Mouse (Mus musculus) kidney, embryonic 16.5 days (tissue): ENCODE measurements around the gene Lrmda. TPM values are rescaled to one million over a fixed set of nuclear protein-coding genes. Genes with fewer than 3 reads are reported as not detected.

Source experiments
- ATAC-seq: fragments of 200-750 bp; cut with Nextera tagmentation; 2 replicates; pipeline ENCODE4 v1.8.0; 2017; ENCODE audit warnings: moderate TSS enrichment; ENCODE audit not compliant: low FRiP score, low TSS enrichment
- H3K27ac ChIP-seq: fragments of 300-500 bp; sonication (generic); 2 replicates; pipeline ENCODE4 v1.5.1; 2014; ENCODE audit warnings: low read length
- H3K27me3 ChIP-seq: fragments of 300-500 bp; sonication (generic); 2 replicates; pipeline ENCODE4 v1.6.1; 2014; ENCODE audit warnings: low read length, control low read depth, mixed read lengths; ENCODE audit not compliant: insufficient read depth
- H3K36me3 ChIP-seq: fragments of 300-500 bp; sonication (generic); 2 replicates; pipeline ENCODE4 v1.6.1; 2014; ENCODE audit warnings: low read length, control low read depth, mixed read lengths; ENCODE audit not compliant: insufficient read depth
- H3K4me1 ChIP-seq: fragments of 300-500 bp; sonication (generic); 2 replicates; pipeline ENCODE4 v1.6.1; 2014; ENCODE audit warnings: low read length, control low read depth, mixed read lengths; ENCODE audit not compliant: insufficient read depth
- H3K4me2 ChIP-seq: fragments of 300-500 bp; sonication (generic); replicated peaks from 2 replicates; pipeline ENCODE4 v1.6.1; 2014; ENCODE audit warnings: low read depth, low read length
- H3K4me3 ChIP-seq: fragments of 300-500 bp; sonication (generic); 2 replicates; pipeline ENCODE4 v1.5.1; 2014; ENCODE audit warnings: mild to moderate bottlenecking, low read length
- H3K9ac ChIP-seq: fragments of 300-500 bp; sonication (generic); replicated peaks from 2 replicates; pipeline ENCODE4 v1.6.1; 2014; ENCODE audit warnings: low read length
- H3K9me3 ChIP-seq: fragments of 300-500 bp; sonication (generic); 2 replicates; pipeline ENCODE4 v1.6.1; 2016; ENCODE audit warnings: low read length, control low read depth
- WGBS: fragments of 180-500 bp; shearing (Covaris S2); extraction: QIAGEN DNeasy Blood & Tissue Kit; methylation state at CpG from one replicate; pipeline ENCODE4 v1.1.7; 2014; 5-methylcytosine and 5-hydroxymethylcytosine counted together
- polyA plus RNA-seq: library from polyadenylated mRNA; unstranded; fragments of >200 nt; fragmentation: Nextera tagmentation; extraction: Ambion mirVana; gene quantifications from 2 replicates; pipeline ENCODE4 v1.2.1, GENCODE M21; 2015

Lrmda gene
- 0.45 and 0.76 TPM in 2 replicates for polyA plus RNA-seq

DNA sequence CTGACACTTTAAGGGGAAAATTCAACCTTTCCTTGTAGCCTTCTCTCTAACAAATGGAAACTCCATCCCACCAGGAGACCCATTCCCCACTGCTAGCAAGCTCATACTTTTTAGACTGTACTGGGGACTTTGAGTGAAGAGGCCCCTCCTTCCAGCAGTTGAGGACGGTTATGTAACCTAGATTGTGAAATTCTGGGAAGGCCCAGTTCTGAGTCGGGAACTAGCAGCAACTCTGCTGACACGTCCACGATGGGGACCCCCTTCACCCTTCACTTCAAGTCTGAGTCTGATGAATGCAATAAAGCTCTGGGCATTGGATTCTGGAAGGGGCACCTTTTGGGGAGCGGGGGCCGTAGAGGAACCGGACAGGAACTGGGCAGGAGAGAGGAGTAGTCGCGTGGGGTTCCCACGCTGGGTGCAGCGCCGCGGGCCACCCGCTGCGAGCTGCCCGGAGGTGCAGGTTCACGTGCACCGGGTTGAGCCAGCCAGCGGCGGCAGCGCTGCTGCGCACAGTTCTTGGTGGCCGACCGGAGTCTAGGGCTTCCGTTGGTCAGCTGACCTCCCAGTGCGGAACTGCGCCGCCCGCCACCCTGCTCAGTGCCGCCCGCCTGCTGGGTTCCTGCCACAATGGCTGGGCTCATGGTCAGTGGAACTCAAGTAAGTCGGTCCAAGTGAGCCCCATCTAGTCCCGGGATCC lies at the start of gene Lrmda:
Gene Lrmda, plus strand, starts transcription at position 461 of the 697 bp plus-strand sequence.
- Histone ChIP-seq H3K27ac (no peak within 1 kb of the TSS), H3K4me2 (peak within 1 kb of the TSS; percentile 78), H3K9ac (peak within 1 kb of the TSS; percentile 62), H3K27me3 (0 out of 2 replicates have a peak, but pooled peaks cover 4% of the 10 kb centered on the region), H3K4me1 (peaks cover 12% of the 10 kb centered on the region; the same call in 1 of the 2 replicates), H3K9me3 (no peaks in the 10 kb centered on the region), H3K36me3 (no peaks in the 10 kb centered on the region), H3K4me3 (peak within 1 kb of the TSS; percentile 41)
- 3% methylated on average over 33 of the region's 33 CpGs for WGBS
- ATAC-seq = peak; percentile 93

DNA sequence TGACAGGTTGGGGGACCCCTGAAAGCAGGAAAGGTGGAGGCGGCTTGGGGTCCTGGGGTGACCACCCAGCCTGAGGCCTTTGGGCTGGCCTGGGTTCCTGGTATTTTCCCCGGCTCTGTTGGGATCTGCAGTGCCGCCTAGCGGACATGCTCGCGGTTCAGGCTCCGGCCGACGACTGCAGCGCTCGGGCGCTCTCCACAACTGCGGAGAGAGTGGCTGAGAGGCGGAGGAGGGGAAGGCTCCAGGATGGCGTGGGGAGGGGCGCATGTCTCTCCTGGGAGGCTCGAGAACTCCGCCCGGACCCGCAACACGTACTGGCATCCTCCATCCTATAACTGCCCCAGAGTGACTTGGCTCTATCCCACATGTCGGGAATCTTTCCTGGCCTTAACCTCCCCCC lies 38.0 kb upstream of the Lrmda start:
- peak; percentile 89 for ATAC-seq
- 1% methylated on average over 22 of the region's 22 CpGs for WGBS
- peaks cover 5% of the 10 kb centered on the region; the same call in 1 of the 2 replicates for H3K4me1 ChIP-seq
- H3K36me3 ChIP-seq = peaks cover 17% of the 10 kb centered on the region
- peak overlapping the region; percentile 93 for H3K27ac ChIP-seq
- H3K4me2 ChIP-seq = peak overlapping the region; percentile 89
- peaks cover 3% of the 10 kb centered on the region; the same call in 1 of the 2 replicates for H3K9me3 ChIP-seq
- H3K9ac ChIP-seq = peak overlapping the region; percentile 40; the same call in 1 of the 2 replicates
- peak overlapping the region; percentile 23 for H3K4me3 ChIP-seq
- no peaks in the 10 kb centered on the region for H3K27me3 ChIP-seq

DNA sequence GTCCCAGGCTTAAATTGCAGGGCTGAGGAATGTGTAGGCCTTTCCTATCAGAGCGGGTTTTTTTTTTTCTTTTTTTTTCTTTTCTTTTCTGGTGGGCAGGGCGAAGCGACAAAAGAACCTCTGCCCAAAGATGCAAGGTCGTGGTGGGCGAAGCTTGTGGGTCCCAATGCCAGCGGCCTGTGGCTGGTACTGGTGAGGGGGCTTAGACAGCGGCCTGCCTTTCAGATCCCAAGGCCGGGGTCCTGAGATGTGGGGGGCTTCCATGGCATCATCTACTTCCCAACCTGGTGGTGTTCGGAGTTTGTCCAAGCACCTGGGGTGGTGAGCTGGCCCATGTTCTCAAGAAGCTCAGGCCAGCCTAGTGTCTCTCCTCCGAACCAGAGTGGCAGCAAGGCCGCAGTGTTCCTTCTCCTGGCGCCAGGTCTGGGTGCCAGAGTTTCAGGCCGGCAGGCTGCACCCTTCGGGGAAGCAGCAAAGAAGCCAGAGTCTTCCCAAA lies 37.4 kb upstream of the Lrmda start:
- no peak for ATAC-seq
- no peaks in the 10 kb centered on the region for H3K27me3 ChIP-seq
- peak overlapping the region; percentile 93 for H3K27ac ChIP-seq
- H3K36me3 ChIP-seq = peaks cover 17% of the 10 kb centered on the region
- peak overlapping the region; percentile 93 for H3K9ac ChIP-seq
- H3K4me3 ChIP-seq = peak overlapping the region; percentile 63
- H3K9me3 ChIP-seq = no peaks in the 10 kb centered on the region
- H3K4me1 ChIP-seq = peaks cover 5% of the 10 kb centered on the region; the same call in 1 of the 2 replicates
- 29% methylated on average over 14 of the region's 14 CpGs for WGBS
- peak overlapping the region; percentile 89 for H3K4me2 ChIP-seq

DNA sequence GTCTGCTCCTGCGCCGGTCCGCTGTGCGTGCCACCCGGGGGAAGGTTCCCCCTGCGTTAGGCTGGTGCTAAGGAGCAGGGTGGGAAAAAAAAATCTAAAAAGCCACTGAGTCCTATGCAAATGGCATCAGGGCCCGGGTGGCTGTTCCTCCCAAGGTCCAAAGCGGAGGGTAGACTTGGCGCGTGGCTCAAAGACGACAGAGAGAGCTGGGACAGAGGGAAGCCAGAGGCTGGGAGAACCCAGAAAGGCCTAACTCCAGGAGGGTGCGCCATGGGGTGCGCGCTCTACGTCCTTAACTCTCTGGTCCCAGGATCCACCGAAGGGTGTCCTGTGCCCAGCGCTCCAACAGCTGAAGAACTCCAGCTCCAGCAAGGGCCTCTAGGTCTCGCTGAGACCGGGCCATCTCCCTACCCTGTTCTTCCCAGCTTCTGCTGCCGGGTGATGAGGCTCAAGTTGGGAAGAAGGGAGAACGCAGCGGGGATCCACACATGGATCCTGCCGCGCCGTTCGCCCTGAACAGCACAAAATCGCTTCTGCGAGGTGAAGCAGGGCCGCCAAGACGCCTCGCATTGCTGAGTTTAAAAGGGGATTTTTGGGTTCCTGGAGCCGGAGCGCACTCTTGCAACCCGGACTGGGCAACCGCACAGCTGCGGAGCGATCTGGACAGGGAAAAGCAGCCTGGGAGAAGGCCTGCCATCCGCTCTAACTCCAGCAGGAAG lies 36.8 kb upstream of the Lrmda start:
- peaks cover 5% of the 10 kb centered on the region; the same call in 1 of the 2 replicates for H3K4me1 ChIP-seq
- H3K9me3 ChIP-seq = no peaks in the 10 kb centered on the region
- H3K4me2 ChIP-seq = peak overlapping the region; percentile 89
- H3K27me3 ChIP-seq = no peaks in the 10 kb centered on the region
- peak overlapping the region; percentile 63 for H3K4me3 ChIP-seq
- peak overlapping the region; percentile 93 for H3K9ac ChIP-seq
- ATAC-seq = peak; percentile 11; the same call in 1 of the 2 replicates
- peak overlapping the region; percentile 93 for H3K27ac ChIP-seq
- peaks cover 17% of the 10 kb centered on the region for H3K36me3 ChIP-seq
- 6% methylated on average over 38 of the region's 38 CpGs for WGBS

- Histone ChIP-seq H3K4me2 (peak overlapping the region; percentile 89), H3K4me3 (peak overlapping the region; percentile 63), H3K36me3 (peaks cover 17% of the 10 kb centered on the region), H3K27ac (peak overlapping the region; percentile 93), H3K27me3 (no peaks in the 10 kb centered on the region), H3K9ac (peak overlapping the region; percentile 93), H3K4me1 (peaks cover 5% of the 10 kb centered on the region; the same call in 1 of the 2 replicates), H3K9me3 (no peaks in the 10 kb centered on the region)
- WGBS = 3% methylated on average over 22 of the region's 22 CpGs
- ATAC-seq = no peak
Measured at GRCm38 (mm10) chr14:21983311-21983949, 36.1 kb upstream of the Lrmda start.

DNA sequence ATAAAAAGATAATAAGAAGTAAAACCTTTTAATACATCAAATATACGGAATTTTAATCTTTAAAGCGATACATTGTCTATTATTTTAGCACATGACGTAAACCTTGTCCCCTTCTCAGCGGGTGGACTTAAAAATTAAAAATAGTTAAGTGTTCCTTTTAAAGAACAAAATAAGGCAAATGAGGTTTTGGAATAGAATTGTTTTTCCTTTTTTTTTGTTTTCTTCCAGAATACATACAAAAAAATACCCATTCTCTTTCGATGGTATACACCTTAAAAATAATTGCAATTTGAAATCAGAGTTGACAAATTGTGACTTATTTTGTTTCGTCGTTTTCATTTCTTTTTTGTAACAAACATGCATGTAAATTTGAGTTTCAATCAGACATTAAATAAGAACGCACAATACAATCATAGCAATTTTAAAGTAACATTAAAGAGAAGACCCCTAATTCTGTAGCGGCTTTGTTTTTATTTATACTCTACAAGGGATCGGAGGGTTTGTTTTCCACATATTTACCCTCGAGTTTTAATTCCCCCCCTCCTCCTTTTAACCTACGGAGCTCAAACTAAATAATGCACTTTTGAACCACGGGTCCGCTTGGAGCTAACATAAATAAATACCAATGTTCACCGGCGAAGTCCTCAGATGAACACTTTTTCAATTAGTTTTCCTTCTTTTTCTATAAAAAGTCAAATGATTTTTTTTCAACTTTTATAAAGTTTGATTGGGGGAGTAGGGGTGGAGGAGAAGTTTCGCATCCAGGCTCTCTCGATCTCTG lies 35.4 kb upstream of the Lrmda start:
- no peaks in the 10 kb centered on the region for H3K9me3 ChIP-seq
- H3K4me1 ChIP-seq = peaks cover 11% of the 10 kb centered on the region; the same call in 1 of the 2 replicates
- peak overlapping the region; percentile 89 for H3K4me2 ChIP-seq
- WGBS = 5% methylated on average over 18 of the region's 18 CpGs
- H3K36me3 ChIP-seq = peaks cover 17% of the 10 kb centered on the region
- peak overlapping the region; percentile 78 for H3K4me3 ChIP-seq
- H3K9ac ChIP-seq = peak overlapping the region; percentile 93
- H3K27me3 ChIP-seq = no peaks in the 10 kb centered on the region
- H3K27ac ChIP-seq = peak overlapping the region; percentile 98
- ATAC-seq = no peak

DNA sequence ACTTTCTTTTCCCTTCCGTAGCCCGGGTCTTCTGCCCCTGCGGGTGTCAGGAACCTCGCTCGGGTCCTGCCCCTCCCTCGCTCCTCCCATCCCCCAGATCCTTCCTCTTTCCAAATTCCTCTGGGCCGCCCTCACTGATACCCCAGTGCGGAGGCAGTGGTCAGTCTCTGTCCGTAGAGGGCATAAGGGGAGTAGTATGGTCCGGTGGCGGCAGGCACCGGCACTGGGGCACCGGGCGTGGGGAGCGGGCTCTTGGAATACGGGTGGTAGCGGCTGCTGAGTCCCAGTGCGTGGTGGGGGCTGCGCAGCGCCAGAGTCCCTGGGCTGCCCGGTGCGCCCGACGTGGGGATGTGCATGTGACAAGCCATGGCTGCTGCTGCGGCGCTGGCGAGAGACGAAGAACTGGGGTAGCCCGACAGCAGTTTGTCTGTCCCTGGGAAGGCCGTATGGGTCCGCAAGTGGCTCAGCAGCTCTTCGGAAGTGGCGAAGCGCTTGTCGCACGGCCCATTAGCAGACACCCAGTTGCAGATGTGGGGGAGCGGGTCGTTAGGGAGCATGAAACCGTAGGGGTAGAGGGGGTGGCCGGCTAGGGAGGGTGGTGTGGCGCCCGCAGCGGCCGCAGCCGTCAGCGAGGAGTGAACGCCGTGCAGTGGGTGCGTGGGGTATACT lies 34.6 kb upstream of the Lrmda start:
- no peak for ATAC-seq
- peaks cover 17% of the 10 kb centered on the region for H3K36me3 ChIP-seq
- H3K27ac ChIP-seq = peak overlapping the region; percentile 98
- H3K4me2 ChIP-seq = peak overlapping the region; percentile 66
- peaks cover 11% of the 10 kb centered on the region; the same call in 1 of the 2 replicates for H3K4me1 ChIP-seq
- H3K9me3 ChIP-seq = no peaks in the 10 kb centered on the region
- H3K27me3 ChIP-seq = no peaks in the 10 kb centered on the region
- peak overlapping the region; percentile 85 for H3K9ac ChIP-seq
- WGBS = 1% methylated on average over 49 of the region's 49 CpGs
- peak overlapping the region; percentile 78 for H3K4me3 ChIP-seq

DNA sequence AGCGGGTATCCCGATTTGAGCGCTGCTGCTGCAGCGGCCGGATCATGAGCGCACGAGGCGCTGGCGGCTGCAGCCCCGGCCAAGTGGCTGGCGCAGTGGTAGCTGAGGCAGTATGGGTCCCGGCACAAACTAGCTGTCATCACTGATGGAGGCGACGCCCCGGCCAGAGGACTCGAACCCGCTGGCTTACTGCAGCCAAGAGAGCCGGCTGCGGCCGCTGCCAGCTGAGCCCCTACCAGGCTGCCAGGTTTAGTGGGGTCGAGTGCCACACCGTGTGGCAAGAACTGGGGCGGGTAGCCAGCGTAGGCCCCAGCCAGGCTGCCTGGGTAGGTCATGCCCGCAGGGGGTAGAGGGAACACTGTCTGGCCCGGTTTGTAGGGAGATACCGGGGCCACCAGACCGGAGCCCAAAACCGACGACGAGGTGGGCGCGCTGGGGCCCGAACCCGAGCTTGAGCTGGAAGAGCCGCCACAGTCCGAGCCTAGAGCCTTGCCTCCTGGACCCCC lies 34.0 kb upstream of the Lrmda start:
- Histone ChIP-seq H3K9ac (peak overlapping the region; percentile 85), H3K36me3 (peaks cover 17% of the 10 kb centered on the region), H3K4me2 (peak overlapping the region; percentile 66), H3K4me1 (peaks cover 11% of the 10 kb centered on the region; the same call in 1 of the 2 replicates), H3K27ac (peak overlapping the region; percentile 98), H3K27me3 (no peaks in the 10 kb centered on the region), H3K4me3 (peak overlapping the region; percentile 78), H3K9me3 (no peaks in the 10 kb centered on the region)
- ATAC-seq = no peak
- WGBS = under 1% methylated on average over 37 of the region's 37 CpGs
